8 mouse cellular contexts compared by ENCODE assay signal in genomic region chr2:57116366-57117200, GRCm38 (mm10). TPM values are rescaled to one million over a fixed set of nuclear protein-coding genes. Genes with fewer than 3 reads are reported as not detected.
A peak's percentile ranks its signal among the peaks of the same experiment; 100 is the strongest.
DNase-seq lines count a peak whose midpoint lies in the region; ATAC-seq and TF ChIP-seq lines count a peak whose summit lies in the region.

No protein-coding gene starts in this region.

- no peak overlapping the region for H3K27ac ChIP-seq in ES-E14 (ENCODE audit: insufficient read depth, low read depth, low read length, poor library complexity, severe bottlenecking)
- peak overlapping the region; percentile 67 for H3K27ac ChIP-seq in forebrain, embryonic 12.5 days
- peak overlapping the region; percentile 96 for H3K27ac ChIP-seq in heart, postnatal 0 days (ENCODE audit: low read depth)
- peak overlapping the region; percentile 70 for H3K27ac ChIP-seq in neural tube, embryonic 15.5 days (replicated peaks)

- TF ChIP-seq EP300 in heart, postnatal 0 days (IDR thresholded peaks at IDR 0.05; ENCODE audit: low read depth) = peak; percentile 66

- peaks cover 0 to 3% of the 10 kb centered on the region in 2 experiments; a peak in 2 of 4 replicates for H3K4me1 ChIP-seq in ES-E14 (ENCODE audit: control insufficient read depth in 2 of 2, insufficient read depth in 2 of 2, low read length in 2 of 2, poor library complexity in 1 of 2)
- peaks cover 22% of the 10 kb centered on the region for H3K4me1 ChIP-seq in forebrain, embryonic 12.5 days
- peaks cover 6% of the 10 kb centered on the region; the same call in 1 of the 2 replicates for H3K4me1 ChIP-seq in heart, postnatal 0 days (ENCODE audit: control insufficient read depth, insufficient read depth)
- peaks cover 2% of the 10 kb centered on the region; the same call in 1 of the 2 replicates for H3K4me1 ChIP-seq in lung, adult 2 months (ENCODE audit: control insufficient read depth, insufficient read depth, low read length)
- H3K4me1 ChIP-seq in neural tube, embryonic 15.5 days = peaks cover 48% of the 10 kb centered on the region

- no peak for DNase-seq in ES-E14 (ENCODE audit: low read depth, low spot score)
- DNase-seq in c-Kit-positive CD71-positive TER-119-negative erythroid progenitor cells, embryonic 14.5 days (ENCODE audit: low read depth) = peak; percentile 58
- peak; percentile 92 for DNase-seq in heart, postnatal 0 days (ENCODE audit: low spot score)
- peak; percentile 79 to 90 for DNase-seq in kidney, postnatal 25 days
- peak; percentile 81 for DNase-seq in lung, adult 2 months
- peak; percentile 48 for DNase-seq in thymus, postnatal 25 days

- peak overlapping the region; percentile 98 for H3K4me2 ChIP-seq in forebrain, embryonic 12.5 days
- H3K4me2 ChIP-seq in heart, postnatal 0 days (ENCODE audit: low read depth, low read length) = peak overlapping the region; percentile 95
- H3K4me2 ChIP-seq in neural tube, embryonic 15.5 days = peak overlapping the region; percentile 99

- peaks cover 31% of the 10 kb centered on the region for H3K27me3 ChIP-seq in forebrain, embryonic 12.5 days
- peaks cover 25% of the 10 kb centered on the region for H3K27me3 ChIP-seq in heart, postnatal 0 days (ENCODE audit: control insufficient read depth, insufficient read depth, low read length)
- peaks cover 51% of the 10 kb centered on the region for H3K27me3 ChIP-seq in neural tube, embryonic 15.5 days (replicated peaks)

- in situ Hi-C loops in ES-E14 (cut with MboI; ENCODE audit: low sequenced_read_pairs in 2 of 2, unreplicated experiment in 2 of 2) = no loop called here

- peak overlapping the region; percentile 73 for H3K4me3 ChIP-seq in ES-E14 (ENCODE audit: insufficient read depth in 1 of 2, low read depth in 1 of 2, low read length in 2 of 2, poor library complexity in 1 of 2, severe bottlenecking in 1 of 2)
- peak overlapping the region; percentile 83 for H3K4me3 ChIP-seq in forebrain, embryonic 12.5 days (replicated peaks)
- H3K4me3 ChIP-seq in heart, postnatal 0 days (ENCODE audit: low read depth, low read length) = peak overlapping the region; percentile 79
- H3K4me3 ChIP-seq in lung, adult 2 months (replicated peaks; ENCODE audit: extremely low read depth, low read depth, low read length) = peak overlapping the region; percentile 78
- peak overlapping the region; percentile 81 for H3K4me3 ChIP-seq in neural tube, embryonic 15.5 days (replicated peaks)

- no peaks in the 10 kb centered on the region for H3K9me3 ChIP-seq in ES-E14 (ENCODE audit: control insufficient read depth, insufficient read depth, low read depth, low read length)
- 0 out of 2 replicates have a peak, but pooled peaks cover 2% of the 10 kb centered on the region for H3K9me3 ChIP-seq in forebrain, embryonic 12.5 days
- no peaks in the 10 kb centered on the region for H3K9me3 ChIP-seq in heart, postnatal 0 days (replicated peaks; ENCODE audit: control insufficient read depth, low read length)
- no peaks in the 10 kb centered on the region for H3K9me3 ChIP-seq in neural tube, embryonic 15.5 days (replicated peaks)

- under 1% methylated on average over 41 of the region's 47 CpGs for WGBS in forebrain, embryonic 12.5 days
- WGBS in heart, postnatal 0 days = under 1% methylated on average over 46 of the region's 47 CpGs
- under 1% methylated on average over 47 of the region's 47 CpGs for WGBS in lung, adult 2 months
- WGBS in neural tube, embryonic 15.5 days = under 1% methylated on average over 47 of the region's 47 CpGs

- no peak for TF ChIP-seq CTCF in heart, postnatal 0 days (IDR thresholded peaks at IDR 0.05; ENCODE audit: low read depth)
- no peak for TF ChIP-seq CTCF in lung, adult 2 months (IDR thresholded peaks at IDR 0.05; ENCODE audit: insufficient read depth, low read length)

- H3K36me3 ChIP-seq in ES-E14 (ENCODE audit: control insufficient read depth, insufficient read depth, low read length, poor library complexity, severe bottlenecking) = no peaks in the 10 kb centered on the region
- no peaks in the 10 kb centered on the region for H3K36me3 ChIP-seq in forebrain, embryonic 12.5 days (replicated peaks)
- no peaks in the 10 kb centered on the region for H3K36me3 ChIP-seq in heart, postnatal 0 days (replicated peaks; ENCODE audit: control insufficient read depth, insufficient read depth, low read length)
- no peaks in the 10 kb centered on the region for H3K36me3 ChIP-seq in neural tube, embryonic 15.5 days

- TF ChIP-seq POLR2A in lung, adult 2 months (IDR thresholded peaks at IDR 0.05; ENCODE audit: borderline replicate concordance, extremely low read depth, low read depth, low read length) = peak; percentile 78; the same call in 1 of the 2 replicates

- ATAC-seq in forebrain, embryonic 12.5 days (ENCODE audit: low FRiP score) = peak; percentile 40; the same call in 1 of the 2 replicates
- peak; percentile 82 for ATAC-seq in heart, postnatal 0 days (ENCODE audit: insufficient read depth, low read depth)
- ATAC-seq in neural tube, embryonic 15.5 days (ENCODE audit: low FRiP score) = no peak

- peak overlapping the region; percentile 28; the same call in 1 of the 2 replicates for H3K9ac ChIP-seq in ES-E14 (ENCODE audit: insufficient read depth, low read depth, low read length, poor library complexity, severe bottlenecking)
- H3K9ac ChIP-seq in forebrain, embryonic 12.5 days = peak overlapping the region; percentile 72
- peak overlapping the region; percentile 78 for H3K9ac ChIP-seq in heart, postnatal 0 days (replicated peaks; ENCODE audit: low read depth, low read length)
- H3K9ac ChIP-seq in neural tube, embryonic 15.5 days (replicated peaks) = peak overlapping the region; percentile 50

TF ChIP-seq in ES-E14, 5 proteins besides CTCF, POLR2A, EP300 and RAD21:
- TF ChIP-seq CHD2 (IDR thresholded peaks at IDR 0.05; ENCODE audit: low read depth, low read length) (no peak), HCFC1 (IDR thresholded peaks at IDR 0.05; ENCODE audit: borderline replicate concordance, insufficient read depth, low read length) (peak; percentile 9; the same call in 1 of the 2 replicates), ZNF384 (IDR thresholded peaks at IDR 0.05; ENCODE audit: low read depth, low read length) (peak; percentile 88)

RNA-seq across cellular contexts. Expression of gene Nr4a2, which starts 7.2 kb away (rescaled TPM):
- total RNA-seq in ES-E14 (2012; rRNA removed) = 0.45 and 0.48 TPM in 2 replicates
- polyA plus RNA-seq in forebrain, embryonic 12.5 days (2016; fragmentation: Nextera tagmentation; extraction: Ambion mirVana) = 18.1 and 18.7 TPM in 2 replicates
- 0.34 and 1.2 TPM in 2 replicates for total RNA-seq in heart, postnatal 0 days (2014; rRNA removed; ENCODE audit: low replicate concordance)
- 1.2 TPM in 2 replicates for polyA plus RNA-seq in heart, postnatal 0 days (2015; fragmentation: Nextera tagmentation; extraction: Ambion mirVana)
- polyA plus RNA-seq in lung, adult 2 months (2012; rRNA removed) = 1.9 and 3.6 TPM in 2 replicates
- polyA plus RNA-seq in neural tube, embryonic 15.5 days (2015; fragmentation: Nextera tagmentation; extraction: Ambion mirVana) = 16.8 and 21.0 TPM in 2 replicates

Comparison
In these comparisons a context has a peak if more than half of its experiments do, and no peak if none do; other contexts are left out.
1. H3K9ac ChIP-seq: peak in every context shown above with its lines; median percentile 78 in heart, postnatal 0 days; 72 in forebrain, embryonic 12.5 days; 50 in neural tube, embryonic 15.5 days; 28 in ES-E14.